Mouse (Mus musculus) MEL (cell line): ENCODE results near the gene Trpm4.
"Not testable (repeated sequence)": the region's sequence is repeated elsewhere in the genome, so short reads cannot be mapped to it uniquely, and the experiment has no call there.

Source experiments
- CTCF ChIP-seq, 3 experiments: IDR thresholded peaks in 2 of 3; conservative IDR thresholded peaks in 1 of 3; 2 replicates each; pipeline ENCODE4 v1.5.1; 2011 to 2012; ENCODE audit warnings: low read length in 3 of 3, low read depth in 2 of 3, mild to moderate bottlenecking in 2 of 3, improper control_type of control experiment in 1 of 3, inconsistent platforms in 1 of 3, mixed read lengths in 1 of 3, moderate library complexity in 1 of 3; ENCODE audit not compliant: control insufficient read depth in 1 of 3, insufficient read depth in 1 of 3, poor library complexity in 1 of 3, severe bottlenecking in 1 of 3
- POLR2A ChIP-seq, 2 experiments: IDR thresholded peaks; 2 replicates each; pipeline ENCODE4 v1.6.1; 2011 to 2012; ENCODE audit warnings: low read length in 2 of 2, mild to moderate bottlenecking in 2 of 2, control low read depth in 1 of 2, improper control_type of control experiment in 1 of 2, low read depth in 1 of 2, moderate library complexity in 1 of 2; ENCODE audit not compliant: control insufficient read depth in 1 of 2, insufficient read depth in 1 of 2, poor library complexity in 1 of 2

DNA sequence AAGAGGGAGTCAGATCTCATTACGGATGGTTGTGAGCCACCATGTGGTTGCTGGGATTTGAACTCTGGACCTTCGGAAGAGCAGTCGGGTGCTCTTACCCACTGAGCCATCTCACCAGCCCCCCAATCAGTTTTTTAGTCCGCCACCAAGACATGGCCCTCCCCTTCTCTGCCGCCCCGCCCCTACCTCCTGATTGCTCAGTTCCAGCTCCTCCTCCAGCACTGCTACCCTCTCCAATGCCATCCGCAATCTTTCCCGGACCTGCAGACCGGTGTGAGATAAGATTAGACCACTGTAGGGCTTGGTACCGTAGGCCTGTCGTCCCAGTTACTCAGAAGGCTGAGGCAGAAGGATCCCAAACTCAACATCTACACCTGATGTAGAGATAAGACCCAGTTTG, 25.5 kb upstream of the Trpm4 start:
- TF ChIP-seq CTCF (IDR thresholded peaks at IDR 0.05 in 2 of 3, conservative IDR thresholded peaks at IDR 0.05 in 1 of 3; ENCODE audit: control insufficient read depth in 1 of 3, insufficient read depth in 1 of 3, low read depth in 2 of 3, low read length in 3 of 3, poor library complexity in 1 of 3, severe bottlenecking in 1 of 3); POLR2A (IDR thresholded peaks at IDR 0.05; ENCODE audit: control insufficient read depth in 1 of 2, insufficient read depth in 1 of 2, low read depth in 1 of 2, low read length in 2 of 2, poor library complexity in 1 of 2): not testable (repeated sequence)
